Mouse (Mus musculus) layer of hippocampus, adult 2 months (tissue): ENCODE measurements around the gene H3f3a. TPM values are rescaled to one million over a fixed set of nuclear protein-coding genes. Genes with fewer than 3 reads are reported as not detected.

ENCODE experiments used
- DNase-seq, 2 experiments: peaks; one replicate each; pipeline ENCODE4 v3.0.0; 2022; ENCODE audit warnings: low spot score in 2 of 2
- H3K27ac ChIP-seq: fragments of 200-600 bp; 2 replicates; pipeline ENCODE4 v1.8.1; 2022
- H3K4me3 ChIP-seq: fragments of 200-600 bp; 2 replicates; pipeline ENCODE4 v1.8.1; 2022; ENCODE audit warnings: mild to moderate bottlenecking
- CTCF ChIP-seq: fragments of 200-600 bp; conservative IDR thresholded peaks from 2 replicates; pipeline ENCODE4 v1.8.1; 2022; ENCODE audit warnings: antibody characterized with exemption, mild to moderate bottlenecking, moderate library complexity
- total RNA-seq, 2 experiments: library from RNA; stranded (reverse); gene quantifications; 2 replicates each; pipeline ENCODE4 v1.2.3; 2021

Gene H3f3a
- total RNA-seq, 2 experiments from 2014 or later, result 319 to 351 TPM

GRCm38 (mm10) chr1:180772291-180772690, 41.5 kb downstream of the H3f3a start:
- TF ChIP-seq CTCF, result no peak
- Histone ChIP-seq H3K27ac (no peak overlapping the region), H3K4me3 (no peak overlapping the region)
- DNase-seq, result no peak

DNA sequence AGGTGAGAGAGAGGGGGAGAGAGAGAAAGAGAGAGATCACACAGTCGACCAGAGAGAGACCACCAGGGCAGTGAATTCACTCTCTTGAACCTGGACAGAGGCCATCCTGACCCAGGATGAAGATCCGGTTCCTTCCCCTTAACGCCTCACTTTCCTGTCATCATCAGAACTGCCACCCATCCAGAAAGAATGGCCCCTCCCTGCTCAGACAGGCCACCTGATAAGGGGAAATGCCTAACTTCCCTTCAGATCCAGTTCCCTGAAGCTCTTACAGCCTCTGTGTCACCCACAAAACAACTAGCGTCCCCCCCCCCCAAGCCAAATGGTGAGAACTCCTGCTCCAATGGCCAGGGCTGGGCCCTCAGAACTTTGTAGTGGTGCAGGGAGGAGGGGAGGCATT, 42.0 kb downstream of the H3f3a start:
- Histone ChIP-seq H3K27ac (no peak overlapping the region), H3K4me3 (no peak overlapping the region)
- no peak for DNase-seq
- no peak for TF ChIP-seq CTCF

- Histone ChIP-seq H3K4me3 (no peak overlapping the region), H3K27ac (no peak overlapping the region)
- no peak for DNase-seq
- TF ChIP-seq CTCF, result no peak
Observed at GRCm38 (mm10) chr1:180771306-180771705, 42.4 kb downstream of the H3f3a start.

DNA sequence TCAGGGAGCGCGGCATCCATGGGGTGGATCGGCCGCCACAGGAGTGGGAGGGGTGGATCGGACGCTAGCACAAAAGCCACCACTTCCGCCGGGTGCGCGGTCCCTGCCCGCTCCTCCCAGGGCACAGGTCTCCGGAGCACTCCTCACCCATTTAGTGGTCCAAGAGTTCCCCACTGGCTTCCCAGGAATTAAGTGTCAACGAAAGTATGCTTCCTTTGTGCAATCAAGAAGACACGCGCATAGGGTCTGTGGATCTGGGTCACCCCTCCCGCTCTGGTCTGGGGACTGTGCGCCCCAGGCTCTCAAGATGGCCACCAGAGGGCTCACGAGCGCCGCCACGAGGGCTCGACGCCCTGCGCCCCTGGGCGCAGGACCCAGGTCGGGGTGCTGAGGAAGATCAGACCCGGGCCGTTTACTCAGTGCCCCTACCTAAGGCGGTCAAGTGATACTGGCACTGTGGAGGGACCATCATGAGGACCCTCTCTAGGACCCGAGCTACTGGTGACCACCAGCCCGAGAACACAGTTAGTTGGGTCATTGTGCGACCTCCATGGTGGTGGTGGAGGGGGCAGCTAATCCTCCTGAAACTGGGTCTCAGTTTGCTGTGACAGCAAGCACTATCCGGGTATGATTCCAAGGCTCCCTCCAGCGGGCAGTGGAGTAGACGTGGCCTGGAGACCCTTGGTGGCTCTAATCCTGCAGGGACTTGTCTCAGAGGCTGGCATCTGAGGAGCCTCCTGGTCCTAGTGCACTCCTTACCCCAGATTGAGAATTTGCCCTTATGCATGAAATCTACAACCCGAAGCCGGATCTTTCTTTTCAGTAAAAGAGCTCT, 45.2 kb downstream of the H3f3a start:
- TF ChIP-seq CTCF, result peak; percentile 94
- Histone ChIP-seq H3K4me3 (peak overlapping the region; percentile 58), H3K27ac (peak overlapping the region; percentile 90)
- DNase-seq, result peak; percentile 57 to 67

DNA sequence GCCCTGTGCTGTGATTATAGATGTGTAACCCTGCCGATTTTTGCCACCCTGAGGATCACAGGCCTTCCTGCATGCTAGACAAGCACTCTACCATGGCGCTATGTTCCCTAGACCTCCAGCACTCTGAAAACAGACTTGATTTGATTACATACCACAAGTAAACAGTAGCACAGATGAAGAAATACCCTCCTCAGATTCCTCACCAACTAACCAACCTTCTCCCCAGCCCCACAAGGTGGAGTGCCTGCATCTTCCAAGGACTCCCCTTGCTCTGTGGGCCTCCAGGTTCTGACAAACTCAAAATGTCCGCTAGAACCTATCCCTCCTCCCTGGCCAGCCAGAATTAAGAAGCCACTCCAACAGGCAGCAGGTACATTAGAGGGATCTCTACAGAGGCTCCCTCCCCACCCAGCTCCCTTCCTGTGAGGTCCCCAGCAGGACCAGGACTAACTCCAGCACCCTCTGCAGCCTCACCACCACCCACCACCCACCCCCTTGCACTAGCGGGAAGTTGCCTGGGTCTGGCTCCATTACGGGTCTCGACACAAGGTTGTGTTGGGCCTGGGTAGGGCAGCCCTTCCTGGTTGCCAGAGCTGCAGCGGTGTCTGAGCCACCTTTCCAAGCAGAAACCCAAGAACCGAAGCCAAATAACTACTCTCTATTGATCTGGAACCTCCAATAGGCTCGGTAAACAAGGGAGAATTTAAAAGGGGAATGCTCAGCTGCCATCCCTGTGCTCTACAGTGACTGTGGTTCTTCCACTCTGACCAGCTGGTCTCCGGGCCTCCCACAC, 46.0 kb downstream of the H3f3a start:
- peak overlapping the region; percentile 90 for H3K27ac ChIP-seq
- no peak for DNase-seq
- H3K4me3 ChIP-seq, result peak overlapping the region; percentile 58
- no peak for TF ChIP-seq CTCF

DNA sequence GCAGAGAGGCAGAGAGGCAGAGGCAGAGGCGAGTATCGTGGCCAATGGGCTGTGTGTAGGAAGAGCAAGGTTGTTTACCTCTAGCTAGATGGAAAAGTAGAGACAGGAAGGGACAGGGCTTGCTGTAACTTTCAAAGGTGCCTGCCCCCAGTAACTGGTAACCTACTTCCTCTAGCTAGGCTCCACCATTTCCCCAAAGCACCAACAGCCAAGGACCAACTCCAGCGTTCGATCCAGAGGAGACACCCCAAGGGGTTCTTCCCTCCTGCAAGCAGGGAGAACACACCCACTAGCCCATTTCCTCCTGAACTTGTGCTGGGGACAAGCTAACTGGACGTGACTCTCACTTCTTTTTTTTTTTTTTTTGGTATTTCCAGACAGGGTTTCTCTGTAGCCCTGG, 47.2 kb downstream of the H3f3a start:
- DNase-seq, result no peak
- no peak for TF ChIP-seq CTCF
- Histone ChIP-seq H3K27ac (no peak overlapping the region), H3K4me3 (no peak overlapping the region)

DNA sequence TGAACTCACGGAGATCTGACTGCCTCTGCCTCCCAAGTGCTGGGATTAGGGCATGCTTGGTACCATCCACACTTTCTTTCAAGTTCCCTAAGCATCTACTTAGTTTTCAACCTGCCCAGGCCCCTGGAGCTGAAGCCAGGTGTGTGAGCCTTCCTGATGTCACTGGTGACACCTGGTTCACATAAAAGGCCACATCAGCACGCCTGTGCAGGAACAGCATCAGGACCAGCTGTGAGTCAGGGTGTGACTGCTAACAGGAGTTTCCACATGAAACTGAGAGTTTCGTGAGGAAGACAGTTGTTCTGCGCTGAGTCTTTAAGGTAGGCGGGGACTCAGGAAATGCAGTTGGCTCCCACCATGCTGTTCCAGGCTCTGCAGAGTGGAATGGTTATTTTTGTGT, 48.4 kb downstream of the H3f3a start:
- Histone ChIP-seq H3K27ac (no peak overlapping the region), H3K4me3 (no peak overlapping the region)
- no peak for TF ChIP-seq CTCF
- no peak for DNase-seq

DNA sequence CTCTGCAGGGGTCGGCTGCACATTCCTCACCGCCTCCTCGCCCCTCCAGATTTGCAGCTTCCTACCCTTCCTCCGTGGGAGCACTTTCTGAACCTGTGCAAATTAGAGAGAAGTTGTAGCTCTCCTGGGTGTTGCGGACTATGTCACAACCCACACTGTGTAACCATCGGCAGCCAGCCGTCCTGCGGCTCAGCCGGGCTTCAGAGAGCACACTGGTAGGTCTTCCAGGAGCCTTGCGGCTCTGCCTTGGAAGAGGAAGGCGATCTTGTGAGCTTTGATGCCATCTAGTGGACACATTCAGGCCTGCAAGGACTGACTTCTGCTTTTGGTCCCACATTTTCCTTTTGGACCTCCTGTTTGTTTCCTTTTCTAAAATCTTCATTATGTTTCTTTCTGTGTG, 49.9 kb downstream of the H3f3a start:
- peak; percentile 96 for TF ChIP-seq CTCF
- Histone ChIP-seq H3K27ac (no peak overlapping the region), H3K4me3 (peak overlapping the region; percentile 46)
- DNase-seq, result peak; percentile 77 to 86

DNA sequence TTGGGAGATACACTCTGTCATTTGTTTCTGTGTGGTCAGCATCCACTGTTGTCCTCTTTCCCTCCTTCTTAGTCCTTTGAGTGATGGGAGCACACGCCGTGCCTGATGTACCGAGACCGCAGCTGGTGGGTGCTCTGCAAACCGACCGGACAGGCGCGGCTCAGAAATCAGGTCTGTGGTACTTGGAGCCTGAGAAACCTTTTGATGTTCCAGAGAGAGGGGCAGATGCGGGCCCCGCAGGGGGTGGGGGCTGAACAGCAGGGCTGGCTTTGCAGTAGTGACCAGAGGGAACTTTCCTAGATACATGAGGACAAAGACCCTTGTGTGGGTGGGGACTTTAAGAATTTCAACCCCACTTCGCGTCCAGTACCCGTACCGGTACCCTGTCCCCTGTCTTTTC, 50.4 kb downstream of the H3f3a start:
- Histone ChIP-seq H3K27ac (no peak overlapping the region), H3K4me3 (peak overlapping the region; percentile 46)
- no peak for TF ChIP-seq CTCF
- DNase-seq, result no peak

GRCm38 (mm10) chr1:180762679-180763078, 51.1 kb downstream of the H3f3a start:
- H3K4me3 ChIP-seq, result no peak overlapping the region
- H3K27ac ChIP-seq, result no peak overlapping the region
- no peak for TF ChIP-seq CTCF
- no peak for DNase-seq

GRCm38 (mm10) chr1:180762180-180762579, 51.6 kb downstream of the H3f3a start:
- no peak overlapping the region for H3K27ac ChIP-seq
- no peak overlapping the region for H3K4me3 ChIP-seq
- no peak for TF ChIP-seq CTCF
- no peak for DNase-seq

DNA sequence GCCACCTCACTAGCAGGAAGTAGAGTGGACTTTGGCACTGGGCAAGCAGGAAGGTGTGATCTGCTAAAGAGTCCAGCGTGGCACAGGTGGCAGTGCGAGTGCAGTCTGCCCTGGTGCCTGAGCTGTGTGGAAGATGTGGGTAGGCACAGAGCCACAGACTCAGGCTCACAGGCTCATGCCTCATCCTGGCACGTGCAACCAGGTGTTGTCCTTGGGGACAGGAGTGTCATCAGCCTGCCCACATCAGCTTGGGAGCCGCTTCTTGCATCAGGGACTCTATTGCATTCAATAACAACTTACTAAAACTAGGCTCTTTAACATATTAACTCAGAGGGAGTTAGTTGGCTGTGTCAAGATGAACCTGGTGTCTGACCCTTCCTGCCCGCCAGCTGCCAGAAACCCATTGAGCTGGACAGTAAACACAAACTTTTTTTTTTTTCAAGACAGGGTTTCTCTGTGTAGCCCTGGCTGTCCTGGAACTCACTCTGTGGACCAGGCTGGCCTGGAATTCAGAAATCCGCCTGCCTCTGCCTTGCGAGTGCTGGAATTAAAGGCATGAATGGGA, 55.7 kb downstream of the H3f3a start:
- Histone ChIP-seq H3K27ac (no peak overlapping the region), H3K4me3 (no peak overlapping the region)
- DNase-seq, result no peak
- no peak for TF ChIP-seq CTCF

DNA sequence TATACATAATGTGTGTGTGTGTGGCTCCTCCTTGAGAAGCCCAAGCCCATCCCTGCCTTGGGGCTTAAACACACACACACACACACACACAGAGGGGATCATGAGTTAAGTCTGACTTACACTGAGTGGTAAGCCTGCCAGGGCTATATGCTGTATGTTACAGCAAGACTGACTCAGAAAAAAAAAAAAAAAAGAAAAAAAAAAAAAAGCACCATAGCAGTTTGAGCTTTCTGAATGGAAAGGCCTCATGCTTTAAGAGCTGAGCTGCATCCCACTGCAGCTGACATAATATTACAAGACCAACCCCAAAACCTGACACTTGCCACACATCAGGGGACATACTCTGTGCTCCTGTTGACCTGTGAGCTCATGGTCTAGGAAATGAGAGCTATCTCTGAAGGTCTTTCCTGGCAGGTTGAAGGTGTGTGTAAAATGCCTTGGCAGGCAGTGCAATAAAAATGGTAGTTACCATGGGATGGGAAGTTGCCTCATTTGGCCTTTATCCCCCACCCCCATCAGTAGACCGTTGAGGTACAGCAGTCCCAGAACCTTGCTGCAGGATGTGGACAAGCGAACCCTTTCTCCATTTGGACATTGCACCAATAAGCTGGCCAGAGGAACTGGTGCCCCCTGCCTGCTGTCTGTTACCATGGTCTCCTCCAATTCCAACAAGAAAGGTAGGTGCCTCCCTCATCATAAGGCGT, 56.3 kb downstream of the H3f3a start:
- TF ChIP-seq CTCF, result no peak
- H3K4me3 ChIP-seq, result no peak overlapping the region
- DNase-seq, result no peak
- H3K27ac ChIP-seq, result no peak overlapping the region
